Mouse (Mus musculus): ENCODE measurements around the gene Cplx1. TPM values are rescaled to one million over a fixed set of nuclear protein-coding genes. Genes with fewer than 3 reads are reported as not detected.
"Not testable (repeated sequence)": the region's sequence is repeated elsewhere in the genome, so short reads cannot be mapped to it uniquely, and the experiment has no call there.

Gene Cplx1
- polyA plus RNA-seq, 1 experiment from 2014 or later, result 5.3 TPM

- H3K27me3 ChIP-seq (ENCODE audit: control insufficient read depth, insufficient read depth, low read length), result no peaks in the 10 kb centered on the region
- H3K4me2 ChIP-seq (ENCODE audit: low read depth, low read length, severe bottlenecking), result no peak overlapping the region
- no peak overlapping the region for H3K4me3 ChIP-seq (ENCODE audit: low read depth, low read length)
- H3K9ac ChIP-seq (ENCODE audit: low read length), result no peak overlapping the region
- DNase-seq (ENCODE audit: low spot score) (no peak), ATAC-seq (replicated peaks; ENCODE audit: low FRiP score) (no peak)
- no peaks in the 10 kb centered on the region for H3K9me3 ChIP-seq (ENCODE audit: control insufficient read depth, low read length)
- WGBS, result 89% methylated on average over 1 of the region's 1 CpGs
- peaks cover 15% of the 10 kb centered on the region; the same call in 1 of the 2 replicates for H3K36me3 ChIP-seq (ENCODE audit: control insufficient read depth, insufficient read depth, low read length)
- H3K4me1 ChIP-seq (replicated peaks; ENCODE audit: control insufficient read depth, insufficient read depth, low read length), result no peaks in the 10 kb centered on the region
- H3K27ac ChIP-seq (ENCODE audit: low read depth, low read length), result no peak overlapping the region
Measured at GRCm38 (mm10) chr5:108501573-108501972, 48.3 kb downstream of the Cplx1 start.

DNA sequence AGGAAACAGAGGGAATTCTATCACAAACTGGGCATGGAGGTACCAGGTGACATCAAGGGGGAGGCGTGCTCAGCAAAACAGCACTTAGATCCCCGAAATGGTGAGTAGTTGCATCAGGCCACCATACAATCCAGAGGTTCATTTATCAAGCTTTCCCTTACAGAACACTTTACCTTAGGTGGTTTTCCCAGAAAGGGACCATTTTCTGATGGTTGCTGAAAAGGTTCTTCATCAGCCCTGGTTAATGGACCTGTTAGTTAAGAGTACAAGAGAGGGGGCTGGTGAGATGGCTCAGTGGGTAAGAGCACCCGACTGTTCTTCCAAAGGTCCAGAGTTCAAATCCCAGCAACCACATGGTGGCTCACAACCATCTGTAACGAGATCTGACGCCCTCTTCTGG lies 63.7 kb downstream of the Cplx1 start:
- not testable (repeated sequence) for DNase-seq (ENCODE audit: low spot score); H3K9ac ChIP-seq (ENCODE audit: low read length); ATAC-seq (replicated peaks; ENCODE audit: low FRiP score); H3K4me3 ChIP-seq (ENCODE audit: low read depth, low read length); H3K9me3 ChIP-seq (ENCODE audit: control insufficient read depth, low read length); H3K27me3 ChIP-seq (ENCODE audit: control insufficient read depth, insufficient read depth, low read length); H3K27ac ChIP-seq (ENCODE audit: low read depth, low read length); H3K4me2 ChIP-seq (ENCODE audit: low read depth, low read length, severe bottlenecking); H3K4me1 ChIP-seq (replicated peaks; ENCODE audit: control insufficient read depth, insufficient read depth, low read length)
- H3K36me3 ChIP-seq (ENCODE audit: control insufficient read depth, insufficient read depth, low read length), result peaks cover 14% of the 10 kb centered on the region
- WGBS, result 97% methylated on average over 3 of the region's 5 CpGs

GRCm38 (mm10) chr5:108485239-108485638 lies 64.6 kb downstream of the Cplx1 start:
- Histone ChIP-seq H3K27me3 (ENCODE audit: control insufficient read depth, insufficient read depth, low read length) (no peaks in the 10 kb centered on the region), H3K27ac (ENCODE audit: low read depth, low read length) (no peak overlapping the region), H3K4me3 (ENCODE audit: low read depth, low read length) (no peak overlapping the region), H3K9ac (ENCODE audit: low read length) (no peak overlapping the region), H3K9me3 (ENCODE audit: control insufficient read depth, low read length) (no peaks in the 10 kb centered on the region), H3K36me3 (ENCODE audit: control insufficient read depth, insufficient read depth, low read length) (peaks cover 12% of the 10 kb centered on the region), H3K4me1 (replicated peaks; ENCODE audit: control insufficient read depth, insufficient read depth, low read length) (no peaks in the 10 kb centered on the region), H3K4me2 (ENCODE audit: low read depth, low read length, severe bottlenecking) (no peak overlapping the region)
- ATAC-seq (replicated peaks; ENCODE audit: low FRiP score), result no peak
- WGBS, result 91% methylated on average over 2 of the region's 2 CpGs
- peak; percentile 55 for DNase-seq (ENCODE audit: low spot score)

- no peak overlapping the region for H3K9ac ChIP-seq (ENCODE audit: low read length)
- ATAC-seq (replicated peaks; ENCODE audit: low FRiP score), result no peak
- no peaks in the 10 kb centered on the region; the same call in none of the 2 replicates for H3K36me3 ChIP-seq (ENCODE audit: control insufficient read depth, insufficient read depth, low read length)
- no peaks in the 10 kb centered on the region for H3K27me3 ChIP-seq (ENCODE audit: control insufficient read depth, insufficient read depth, low read length)
- no peak for DNase-seq (ENCODE audit: low spot score)
- H3K4me1 ChIP-seq (replicated peaks; ENCODE audit: control insufficient read depth, insufficient read depth, low read length), result no peaks in the 10 kb centered on the region
- no peak overlapping the region for H3K4me3 ChIP-seq (ENCODE audit: low read depth, low read length)
- no peak overlapping the region for H3K4me2 ChIP-seq (ENCODE audit: low read depth, low read length, severe bottlenecking)
- no peak overlapping the region for H3K27ac ChIP-seq (ENCODE audit: low read depth, low read length)
- H3K9me3 ChIP-seq (ENCODE audit: control insufficient read depth, low read length), result no peaks in the 10 kb centered on the region
- WGBS, result 90% methylated on average over 6 of the region's 6 CpGs
Measured at GRCm38 (mm10) chr5:108483006-108483405, 66.8 kb downstream of the Cplx1 start.

DNA sequence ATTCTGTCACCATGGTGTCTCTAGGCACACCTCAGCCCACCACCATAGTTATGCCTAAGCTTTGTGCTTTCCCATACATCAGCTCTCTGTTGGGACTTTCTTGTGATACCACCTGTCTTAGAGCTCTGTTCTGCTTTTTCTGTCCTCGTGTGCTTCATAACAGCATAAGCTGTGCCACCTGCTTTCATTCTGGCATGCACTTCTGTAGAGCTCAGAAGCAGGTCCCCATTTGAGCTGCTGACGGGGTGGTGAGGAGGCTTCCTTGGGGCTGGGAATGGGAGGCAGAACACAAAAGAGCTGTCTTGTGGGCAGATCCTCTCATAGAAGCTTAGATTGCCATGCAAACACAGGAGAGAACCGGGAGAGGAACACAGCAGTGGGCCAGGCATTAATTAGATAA lies 73.8 kb downstream of the Cplx1 start:
- H3K4me2 ChIP-seq (ENCODE audit: low read depth, low read length, severe bottlenecking), result no peak overlapping the region
- no peaks in the 10 kb centered on the region for H3K27me3 ChIP-seq (ENCODE audit: control insufficient read depth, insufficient read depth, low read length)
- peaks cover 29% of the 10 kb centered on the region for H3K36me3 ChIP-seq (ENCODE audit: control insufficient read depth, insufficient read depth, low read length)
- no peak overlapping the region for H3K4me3 ChIP-seq (ENCODE audit: low read depth, low read length)
- H3K4me1 ChIP-seq (replicated peaks; ENCODE audit: control insufficient read depth, insufficient read depth, low read length), result no peaks in the 10 kb centered on the region
- H3K9me3 ChIP-seq (ENCODE audit: control insufficient read depth, low read length), result no peaks in the 10 kb centered on the region
- no peak overlapping the region for H3K9ac ChIP-seq (ENCODE audit: low read length)
- no peak for ATAC-seq (replicated peaks; ENCODE audit: low FRiP score)
- H3K27ac ChIP-seq (ENCODE audit: low read depth, low read length), result no peak overlapping the region
- 88% methylated on average over 3 of the region's 3 CpGs for WGBS
- DNase-seq (ENCODE audit: low spot score), result no peak

DNA sequence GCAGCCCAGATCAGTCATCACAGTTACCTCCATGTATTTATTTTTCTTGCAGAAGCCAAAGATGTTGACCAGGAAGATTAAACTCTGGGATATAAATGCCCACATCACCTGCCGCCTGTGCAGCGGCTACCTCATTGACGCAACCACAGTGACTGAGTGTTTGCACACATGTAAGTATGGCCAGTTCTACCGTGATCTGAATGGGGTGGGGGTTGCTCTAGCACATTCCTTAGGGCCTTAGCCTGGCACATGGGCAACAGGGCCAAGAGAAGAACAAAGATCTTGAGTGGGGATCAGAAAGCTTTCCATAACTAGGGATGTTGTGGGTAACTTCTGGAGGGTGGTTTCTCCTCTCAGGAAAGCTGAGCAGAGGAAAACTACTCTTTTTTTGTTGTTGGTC lies 76.1 kb downstream of the Cplx1 start:
- no peak overlapping the region for H3K9ac ChIP-seq (ENCODE audit: low read length)
- H3K4me2 ChIP-seq (ENCODE audit: low read depth, low read length, severe bottlenecking), result no peak overlapping the region
- H3K4me3 ChIP-seq (ENCODE audit: low read depth, low read length), result no peak overlapping the region
- ATAC-seq (replicated peaks; ENCODE audit: low FRiP score) (no peak), DNase-seq (ENCODE audit: low spot score) (no peak)
- no peaks in the 10 kb centered on the region for H3K9me3 ChIP-seq (ENCODE audit: control insufficient read depth, low read length)
- no peaks in the 10 kb centered on the region for H3K27me3 ChIP-seq (ENCODE audit: control insufficient read depth, insufficient read depth, low read length)
- WGBS, result 90% methylated on average over 4 of the region's 4 CpGs
- H3K27ac ChIP-seq (ENCODE audit: low read depth, low read length), result no peak overlapping the region
- no peaks in the 10 kb centered on the region for H3K4me1 ChIP-seq (replicated peaks; ENCODE audit: control insufficient read depth, insufficient read depth, low read length)
- peaks cover 29% of the 10 kb centered on the region for H3K36me3 ChIP-seq (ENCODE audit: control insufficient read depth, insufficient read depth, low read length)

GRCm38 (mm10) chr5:108469617-108470016 lies 80.2 kb downstream of the Cplx1 start:
- no peaks in the 10 kb centered on the region for H3K4me1 ChIP-seq (replicated peaks; ENCODE audit: control insufficient read depth, insufficient read depth, low read length)
- peaks cover 10% of the 10 kb centered on the region for H3K36me3 ChIP-seq (ENCODE audit: control insufficient read depth, insufficient read depth, low read length)
- 86% methylated on average over 7 of the region's 7 CpGs for WGBS
- no peaks in the 10 kb centered on the region for H3K9me3 ChIP-seq (ENCODE audit: control insufficient read depth, low read length)
- DNase-seq (ENCODE audit: low spot score) (no peak), ATAC-seq (replicated peaks; ENCODE audit: low FRiP score) (no peak)
- H3K27ac ChIP-seq (ENCODE audit: low read depth, low read length), result no peak overlapping the region
- no peak overlapping the region for H3K4me2 ChIP-seq (ENCODE audit: low read depth, low read length, severe bottlenecking)
- H3K4me3 ChIP-seq (ENCODE audit: low read depth, low read length), result no peak overlapping the region
- H3K27me3 ChIP-seq (ENCODE audit: control insufficient read depth, insufficient read depth, low read length), result no peaks in the 10 kb centered on the region
- no peak overlapping the region for H3K9ac ChIP-seq (ENCODE audit: low read length)

Other genes with a start within 250 kb of the Cplx1 start
- gene Pigg, start 237.4 kb downstream of the Cplx1 start, polyA plus RNA-seq (2014; fragmentation: Nextera tagmentation; extraction: Ambion mirVana), result 3.7 and 4.3 TPM in 2 replicates
- gene Gm42517, start 182.1 kb downstream of the Cplx1 start, polyA plus RNA-seq (2014; fragmentation: Nextera tagmentation; extraction: Ambion mirVana), result 0.13 TPM in 1 of 2 replicates, not detected in the other
- 0.23 and 0.40 TPM in 2 replicates for gene Pde6b, start 161.6 kb downstream of the Cplx1 start, polyA plus RNA-seq (2014; fragmentation: Nextera tagmentation; extraction: Ambion mirVana)
- 354 and 397 TPM in 2 replicates for gene Atp5k, start 115.6 kb downstream of the Cplx1 start, polyA plus RNA-seq (2014; fragmentation: Nextera tagmentation; extraction: Ambion mirVana)
- gene Mfsd7a, start 101.1 kb downstream of the Cplx1 start, polyA plus RNA-seq (2014; fragmentation: Nextera tagmentation; extraction: Ambion mirVana), result 0.13 and 0.16 TPM in 2 replicates
- gene Pcgf3, start 88.8 kb downstream of the Cplx1 start, polyA plus RNA-seq (2014; fragmentation: Nextera tagmentation; extraction: Ambion mirVana), result 30.4 and 32.9 TPM in 2 replicates
- 51.2 and 57.1 TPM in 2 replicates for gene Gak, start 79.7 kb upstream of the Cplx1 start, polyA plus RNA-seq (2014; fragmentation: Nextera tagmentation; extraction: Ambion mirVana)
- gene Tmem175, start 79.7 kb upstream of the Cplx1 start, polyA plus RNA-seq (2014; fragmentation: Nextera tagmentation; extraction: Ambion mirVana), result 19.4 and 22.2 TPM in 2 replicates
- gene Idua, start 110.3 kb upstream of the Cplx1 start, polyA plus RNA-seq (2014; fragmentation: Nextera tagmentation; extraction: Ambion mirVana), result 11.5 and 11.6 TPM in 2 replicates
- 13.6 and 13.9 TPM in 2 replicates for gene Dgkq, start 119.6 kb upstream of the Cplx1 start, polyA plus RNA-seq (2014; fragmentation: Nextera tagmentation; extraction: Ambion mirVana)
- gene Slc26a1, start 125.5 kb upstream of the Cplx1 start, polyA plus RNA-seq (2014; fragmentation: Nextera tagmentation; extraction: Ambion mirVana), result 1.1 and 1.5 TPM in 2 replicates
- 22.0 and 24.5 TPM in 2 replicates for gene Fgfrl1, start 142.4 kb upstream of the Cplx1 start, polyA plus RNA-seq (2014; fragmentation: Nextera tagmentation; extraction: Ambion mirVana)
- 0.95 and 2.2 TPM in 2 replicates for gene Rnf212, start 225.0 kb upstream of the Cplx1 start, polyA plus RNA-seq (2014; fragmentation: Nextera tagmentation; extraction: Ambion mirVana)
- not detected in 2 replicates for gene Tmed11, start 245.3 kb upstream of the Cplx1 start, polyA plus RNA-seq (2014; fragmentation: Nextera tagmentation; extraction: Ambion mirVana)

Data from forebrain, embryonic 11.5 days (tissue).